ENCODE assay signal across 25 mouse cellular contexts in the genomic region with DNA sequence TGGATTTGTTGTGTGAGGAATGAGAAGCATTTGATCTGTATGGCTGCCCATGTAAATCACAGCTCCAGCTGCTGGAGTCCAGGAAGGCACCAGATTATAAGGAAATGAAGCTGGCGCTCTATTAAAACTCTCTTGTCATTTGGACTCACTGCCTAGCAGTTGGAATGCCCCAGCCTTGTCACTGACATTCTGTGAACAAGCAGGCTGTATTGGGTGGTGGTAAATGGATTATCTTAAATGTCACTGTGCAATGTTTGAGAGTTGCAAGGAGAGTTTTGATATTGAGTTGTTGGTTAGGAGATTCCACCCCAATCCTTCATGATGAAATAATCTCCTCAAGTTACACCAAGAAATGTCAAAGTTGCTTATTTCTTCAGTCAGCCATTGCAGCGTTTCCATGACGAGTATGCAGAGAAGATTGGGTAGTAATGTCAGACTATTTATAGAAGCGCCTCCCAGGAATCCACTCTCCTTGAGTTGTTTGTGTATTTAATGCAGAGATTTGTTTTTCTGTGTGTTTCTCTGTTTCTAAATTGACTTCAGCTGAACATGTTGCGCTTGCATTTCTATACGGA.
DNase-seq lines count a peak whose midpoint lies in the region; ATAC-seq lines count a peak whose summit lies in the region.
"Had no signal": no experiment of that assay in that cellular context is flagged by ENCODE, and none has a peak within 500 bp of the region (broad histone marks: within the 10 kb centered on the region; RNA-seq: fewer than 3 reads in every experiment).

No protein-coding gene starts in this region.

- no peaks in the 10 kb centered on the region for H3K36me3 ChIP-seq in heart, embryonic 10.5 days
- H3K36me3 ChIP-seq in heart, embryonic 16.5 days (ENCODE audit: control insufficient read depth, insufficient read depth): no peaks in the 10 kb centered on the region
- no peaks in the 10 kb centered on the region for H3K36me3 ChIP-seq in lung, embryonic 16.5 days (ENCODE audit: control insufficient read depth, insufficient read depth, low read length)
- H3K36me3 ChIP-seq: embryonic facial prominence, embryonic 12.5 days; forebrain, embryonic 10.5 days; forebrain, embryonic 15.5 days had no signal

- no peak for ATAC-seq in heart, embryonic 16.5 days (replicated peaks; ENCODE audit: extremely low read depth, insufficient read depth, low FRiP score)
- peak; percentile 85 for ATAC-seq in lung, embryonic 16.5 days (ENCODE audit: low read depth)
- ATAC-seq: activated CD4-positive, CD25-positive, alpha-beta regulatory T cell, adult 4 months; forebrain, embryonic 15.5 days; intestine, postnatal 0 days; midbrain, embryonic 16.5 days had no signal

- H3K9ac ChIP-seq in heart, embryonic 16.5 days (ENCODE audit: low read length): no peak overlapping the region
- H3K9ac ChIP-seq in lung, embryonic 16.5 days (ENCODE audit: low read length): no peak overlapping the region
- H3K9ac ChIP-seq: embryonic facial prominence, embryonic 12.5 days; forebrain, embryonic 15.5 days; hindbrain, embryonic 14.5 days; liver, embryonic 14.5 days had no signal

- 0 out of 2 replicates have a peak overlapping the region, but pooled peaks have one; percentile 9 for H3K27ac ChIP-seq in heart, embryonic 10.5 days
- peak overlapping the region; percentile 58 for H3K27ac ChIP-seq in heart, embryonic 16.5 days (ENCODE audit: low read length)
- H3K27ac ChIP-seq in lung, embryonic 16.5 days (ENCODE audit: low read length): peak overlapping the region; percentile 67; the same call in 1 of the 2 replicates
- H3K27ac ChIP-seq: embryonic facial prominence, embryonic 12.5 days; forebrain, embryonic 10.5 days; forebrain, embryonic 15.5 days; hindbrain, embryonic 14.5 days; liver, embryonic 14.5 days had no signal

- 58% methylated on average over 6 of the region's 6 CpGs for WGBS in heart, embryonic 10.5 days
- 61% methylated on average over 6 of the region's 6 CpGs for WGBS in heart, embryonic 16.5 days
- WGBS in lung, embryonic 16.5 days: 43% methylated on average over 6 of the region's 6 CpGs

- peaks cover 60% of the 10 kb centered on the region for H3K4me1 ChIP-seq in heart, embryonic 10.5 days
- H3K4me1 ChIP-seq in heart, embryonic 16.5 days (ENCODE audit: control insufficient read depth, insufficient read depth, low read length): peaks cover 38% of the 10 kb centered on the region
- H3K4me1 ChIP-seq in lung, embryonic 16.5 days (replicated peaks; ENCODE audit: control insufficient read depth, insufficient read depth, low read length): peaks cover 25% of the 10 kb centered on the region

- H3K27me3 ChIP-seq in heart, embryonic 10.5 days (ENCODE audit: insufficient read depth, poor library complexity, severe bottlenecking): no peaks in the 10 kb centered on the region
- no peaks in the 10 kb centered on the region for H3K27me3 ChIP-seq in heart, embryonic 16.5 days (ENCODE audit: control insufficient read depth, insufficient read depth, low read length)
- H3K27me3 ChIP-seq in lung, embryonic 16.5 days (ENCODE audit: control insufficient read depth, insufficient read depth, low read depth, low read length): no peaks in the 10 kb centered on the region
- H3K27me3 ChIP-seq: embryonic facial prominence, embryonic 12.5 days; forebrain, embryonic 15.5 days had no signal

- no peaks in the 10 kb centered on the region for H3K9me3 ChIP-seq in heart, embryonic 10.5 days
- no peaks in the 10 kb centered on the region for H3K9me3 ChIP-seq in heart, embryonic 16.5 days (replicated peaks; ENCODE audit: control insufficient read depth, low read length)
- H3K9me3 ChIP-seq in lung, embryonic 16.5 days (ENCODE audit: control insufficient read depth, low read length): no peaks in the 10 kb centered on the region
- H3K9me3 ChIP-seq: embryonic facial prominence, embryonic 12.5 days; forebrain, embryonic 10.5 days; forebrain, embryonic 15.5 days had no signal

- DNase-seq in heart, embryonic 10.5 days (ENCODE audit: low spot score): no peak
- no peak for DNase-seq in heart, postnatal 14 days
- no peak for DNase-seq in heart, adult 9 months (ENCODE audit: low spot score in 2 of 2)
- DNase-seq in lung, postnatal 10 days: no peak
- no peak for DNase-seq in B cell, adult 2 months
- DNase-seq: adrenal gland, adult 8-10 months; cerebellum, adult 8-10 months; cerebellum, postnatal 36 days; gastrocnemius, postnatal 36 days; kidney, adult 9 months; kidney, postnatal 25 days; liver; spleen, adult 18-20 months; thymus, postnatal 14 days had no signal

- H3K4me3 ChIP-seq in heart, embryonic 10.5 days: no peak overlapping the region
- H3K4me3 ChIP-seq in heart, embryonic 16.5 days (ENCODE audit: low read length): no peak overlapping the region
- H3K4me3 ChIP-seq in lung, embryonic 16.5 days (ENCODE audit: low read length): no peak overlapping the region
- H3K4me3 ChIP-seq: embryonic facial prominence, embryonic 12.5 days; forebrain, embryonic 10.5 days; forebrain, embryonic 15.5 days had no signal

- intact Hi-C loops in heart, postnatal 14 days (cut with DNase I): no loop called here

- H3K4me2 ChIP-seq in heart, embryonic 16.5 days (ENCODE audit: low read depth, low read length): peak overlapping the region; percentile 15; the same call in 1 of the 2 replicates
- H3K4me2 ChIP-seq in lung, embryonic 16.5 days (ENCODE audit: low read depth, low read length): no peak overlapping the region
- H3K4me2 ChIP-seq: embryonic facial prominence, embryonic 12.5 days; forebrain, embryonic 15.5 days; hindbrain, embryonic 14.5 days; midbrain, embryonic 11.5 days had no signal

Comparison
In these comparisons a context has a peak if more than half of its experiments do, and no peak if none do; other contexts are left out.
1. H3K27ac ChIP-seq: peak in every context shown above with its lines; median percentile 67 in lung, embryonic 16.5 days; 58 in heart, embryonic 16.5 days; 9 in heart, embryonic 10.5 days.